Mouse (Mus musculus) cerebral cortex, adult 2 months (tissue): Measurements from ENCODE around the gene Brd2.

ENCODE experiments used
- WGBS: fragments of 180-500 bp; shearing (Covaris S2); methylation state at CpG from one replicate; pipeline ENCODE4 v1.1.7; 2018; 5-methylcytosine and 5-hydroxymethylcytosine counted together

Brd2 gene

GRCm38 (mm10) chr17:34087386-34087785 is 35.0 kb downstream of the Brd2 start:
- WGBS, result 82% methylated on average over 2 of the region's 2 CpGs

- 22% methylated on average over 8 of the region's 8 CpGs for WGBS
These were observed 39.3 kb downstream of the Brd2 start for GRCm38 (mm10) chr17:34083104-34083503.

- 12% methylated on average over 5 of the region's 5 CpGs for WGBS
These were observed 42.8 kb downstream of the Brd2 start for GRCm38 (mm10) chr17:34079621-34080020.

GRCm38 (mm10) chr17:34079002-34079401 is 43.4 kb downstream of the Brd2 start:
- whole genome bisulfite sequencing, result 93% methylated on average over 11 of the region's 11 CpGs

- WGBS, result 51% methylated on average over 4 of the region's 4 CpGs
These were observed 44.3 kb downstream of the Brd2 start for GRCm38 (mm10) chr17:34078148-34078547.

GRCm38 (mm10) chr17:34077549-34077948 is 44.9 kb downstream of the Brd2 start:
- under 1% methylated on average over 9 of the region's 9 CpGs for WGBS

- 40% methylated on average over 7 of the region's 7 CpGs for WGBS
These were observed 47.2 kb downstream of the Brd2 start for GRCm38 (mm10) chr17:34075271-34075670.

GRCm38 (mm10) chr17:34072091-34072490 is 50.3 kb downstream of the Brd2 start:
- WGBS, result 90% methylated on average over 5 of the region's 5 CpGs

- 65% methylated on average over 3 of the region's 3 CpGs for WGBS
These were observed 53.6 kb downstream of the Brd2 start for GRCm38 (mm10) chr17:34068864-34069263.
